Mouse (Mus musculus) intestine, postnatal 0 days (tissue): Measurements from ENCODE around the gene Lmbr1l. TPM values are rescaled to one million over a fixed set of nuclear protein-coding genes. Genes with fewer than 3 reads are reported as not detected.

Experiments
- ATAC-seq: fragments of 200-750 bp; cut with Nextera tagmentation; 2 replicates; pipeline ENCODE4 v1.8.0; 2017; ENCODE audit warnings: mild to moderate bottlenecking, moderate TSS enrichment, moderate library complexity
- H3K27ac ChIP-seq: fragments of 300-500 bp; sonication (generic); 2 replicates; pipeline ENCODE4 v1.5.1; 2014; ENCODE audit warnings: mild to moderate bottlenecking, low read depth, low read length, moderate library complexity
- H3K27me3 ChIP-seq: fragments of 300-500 bp; sonication (generic); replicated peaks from 2 replicates; pipeline ENCODE4 v1.6.1; 2014; ENCODE audit warnings: low read length, mixed read lengths; ENCODE audit not compliant: control insufficient read depth, insufficient read depth
- H3K36me3 ChIP-seq: fragments of 300-500 bp; sonication (generic); 2 replicates; pipeline ENCODE4 v1.6.1; 2014; ENCODE audit warnings: mild to moderate bottlenecking, moderate library complexity; ENCODE audit not compliant: control insufficient read depth, insufficient read depth
- H3K4me1 ChIP-seq: fragments of 300-500 bp; sonication (generic); replicated peaks from 2 replicates; pipeline ENCODE4 v1.6.1; 2014; ENCODE audit warnings: antibody characterized with exemption, low read length, mixed read lengths; ENCODE audit not compliant: control insufficient read depth, insufficient read depth
- H3K4me2 ChIP-seq: fragments of 300-500 bp; sonication (generic); replicated peaks from 2 replicates; pipeline ENCODE4 v1.6.1; 2014; ENCODE audit warnings: low read depth, mild to moderate bottlenecking, moderate library complexity
- H3K4me3 ChIP-seq: fragments of 300-500 bp; sonication (generic); 2 replicates; pipeline ENCODE4 v1.5.1; 2014; ENCODE audit warnings: low read depth, low read length
- H3K9ac ChIP-seq: fragments of 300-500 bp; sonication (generic); 2 replicates; pipeline ENCODE4 v1.6.1; 2014; ENCODE audit warnings: mild to moderate bottlenecking, low read depth, low read length
- H3K9me3 ChIP-seq: fragments of 300-500 bp; sonication (generic); 2 replicates; pipeline ENCODE4 v1.6.1; 2016; ENCODE audit warnings: mixed run types; ENCODE audit not compliant: control insufficient read depth
- CTCF ChIP-seq: sonication (generic); IDR thresholded peaks from 2 replicates; pipeline ENCODE4 v1.5.1; 2016; ENCODE audit warnings: low read depth, mild to moderate bottlenecking, control low read depth, antibody characterized with exemption, moderate library complexity
- WGBS: fragments of 180-500 bp; shearing (Covaris S2); extraction: QIAGEN DNeasy Blood & Tissue Kit; methylation state at CpG from one replicate; pipeline ENCODE4 v1.1.7; 2014; 5-methylcytosine and 5-hydroxymethylcytosine counted together
- polyA plus RNA-seq: library from polyadenylated mRNA; unstranded; fragments of >200 nt; fragmentation: Nextera tagmentation; extraction: Ambion mirVana; gene quantifications from 2 replicates; pipeline ENCODE4 v1.2.1, GENCODE M21; 2015

Lmbr1l gene
- polyA plus RNA-seq, 1 experiment from 2014 or later: 27.0 TPM

DNA sequence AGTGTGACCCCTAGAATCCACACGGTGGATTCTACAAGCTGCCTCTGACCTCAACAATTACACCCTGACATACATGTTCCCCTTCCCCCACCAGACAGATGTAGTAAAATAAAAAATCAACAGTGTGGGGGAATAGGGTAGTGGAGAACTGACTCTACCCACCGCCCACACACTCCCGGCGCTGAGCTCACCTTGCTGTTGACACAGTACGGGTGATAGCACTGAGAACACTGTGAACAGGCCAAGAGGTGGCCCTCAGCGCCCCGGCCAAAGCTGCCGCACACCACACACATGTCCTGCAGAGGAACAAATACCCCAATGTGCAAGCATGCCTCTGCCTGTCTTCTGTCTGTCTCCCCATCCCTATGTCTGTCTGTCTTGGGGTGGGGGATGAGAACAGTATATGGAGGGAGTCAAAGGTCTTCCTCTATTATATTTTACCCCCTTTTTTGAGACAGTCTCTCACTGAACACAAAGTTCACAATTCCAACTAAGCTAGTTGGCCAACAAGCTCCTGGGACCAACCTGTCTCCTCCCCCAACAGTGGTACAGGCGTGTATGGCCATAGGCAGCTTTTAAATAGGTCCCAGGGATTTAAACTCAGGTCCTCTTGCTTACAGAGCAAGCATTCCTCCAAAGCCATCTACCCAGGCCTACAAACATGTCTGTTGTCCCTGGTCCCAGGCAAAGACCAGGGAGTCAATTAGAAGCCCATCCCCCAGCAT is 58.5 kb downstream of the Lmbr1l start:
- 69% methylated on average over 9 of the region's 9 CpGs for WGBS
- H3K4me1 ChIP-seq: no peaks in the 10 kb centered on the region
- H3K4me2 ChIP-seq: no peak overlapping the region
- H3K36me3 ChIP-seq: peaks cover 100% of the 10 kb centered on the region
- no peak for TF ChIP-seq CTCF
- no peak overlapping the region for H3K27ac ChIP-seq
- no peak for ATAC-seq
- no peak overlapping the region for H3K9ac ChIP-seq
- no peaks in the 10 kb centered on the region for H3K27me3 ChIP-seq
- H3K9me3 ChIP-seq: no peaks in the 10 kb centered on the region
- H3K4me3 ChIP-seq: no peak overlapping the region

- H3K4me2 ChIP-seq: no peak overlapping the region
- H3K4me3 ChIP-seq: no peak overlapping the region
- no peak for ATAC-seq
- H3K9ac ChIP-seq: no peak overlapping the region
- peaks cover 99% of the 10 kb centered on the region for H3K36me3 ChIP-seq
- TF ChIP-seq CTCF: no peak
- H3K9me3 ChIP-seq: no peaks in the 10 kb centered on the region
- WGBS: 82% methylated on average over 16 of the region's 16 CpGs
- H3K4me1 ChIP-seq: 0 out of 2 replicates have a peak, but pooled peaks cover 4% of the 10 kb centered on the region
- H3K27ac ChIP-seq: 0 out of 2 replicates have a peak overlapping the region, but pooled peaks have one; percentile 1
- H3K27me3 ChIP-seq: no peaks in the 10 kb centered on the region
These were observed 63.8 kb downstream of the Lmbr1l start for GRCm38 (mm10) chr15:98854214-98854613.

Other genes with a start within 250 kb of the Lmbr1l start
- gene Rnd1, start 240.8 kb downstream of the Lmbr1l start, polyA plus RNA-seq: 1.1 and 1.4 TPM in 2 replicates
- gene Ccdc65, start 210.0 kb downstream of the Lmbr1l start, polyA plus RNA-seq: 0.27 and 0.38 TPM in 2 replicates
- gene Fkbp11, start 190.0 kb downstream of the Lmbr1l start, polyA plus RNA-seq: 30.9 and 32.4 TPM in 2 replicates
- 31.8 and 35.3 TPM in 2 replicates for gene Arf3, start 155.0 kb downstream of the Lmbr1l start, polyA plus RNA-seq
- gene Wnt10b, start 140.1 kb downstream of the Lmbr1l start, polyA plus RNA-seq: 0.08 TPM in 1 of 2 replicates, not detected in the other
- not detected in 2 replicates for gene Wnt1, start 128.4 kb downstream of the Lmbr1l start, polyA plus RNA-seq
- gene Ddn, start 108.7 kb downstream of the Lmbr1l start, polyA plus RNA-seq: 0.07 TPM in 1 of 2 replicates, not detected in the other
- 67.0 and 67.3 TPM in 2 replicates for gene Prkag1, start 86.7 kb downstream of the Lmbr1l start, polyA plus RNA-seq
- 5.3 and 6.5 TPM in 2 replicates for gene Kmt2d, start 47.0 kb downstream of the Lmbr1l start, polyA plus RNA-seq
- gene Rhebl1, start 23.7 kb downstream of the Lmbr1l start, polyA plus RNA-seq: 9.4 and 9.7 TPM in 2 replicates
- gene Dhh, start 19.7 kb downstream of the Lmbr1l start, polyA plus RNA-seq: 0.88 and 0.93 TPM in 2 replicates
- 391 and 435 TPM in 2 replicates for gene Tuba1b, start 16.3 kb upstream of the Lmbr1l start, polyA plus RNA-seq
- gene Gm49450, start 35.3 kb upstream of the Lmbr1l start, polyA plus RNA-seq: not detected in 2 replicates
- 457 and 503 TPM in 2 replicates for gene Tuba1a, start 35.5 kb upstream of the Lmbr1l start, polyA plus RNA-seq
- 271 and 315 TPM in 2 replicates for gene Tuba1c, start 111.7 kb upstream of the Lmbr1l start, polyA plus RNA-seq
- 29.8 and 32.7 TPM in 2 replicates for gene Prph, start 136.9 kb upstream of the Lmbr1l start, polyA plus RNA-seq
- 4.8 TPM in 2 replicates for gene Troap, start 156.3 kb upstream of the Lmbr1l start, polyA plus RNA-seq
- 0.10 and 0.17 TPM in 2 replicates for gene C1ql4, start 169.6 kb upstream of the Lmbr1l start, polyA plus RNA-seq
- 52.9 and 55.7 TPM in 2 replicates for gene Dnajc22, start 174.9 kb upstream of the Lmbr1l start, polyA plus RNA-seq
- 14.3 and 16.0 TPM in 2 replicates for gene Spats2, start 207.7 kb upstream of the Lmbr1l start, polyA plus RNA-seq